Mouse (Mus musculus): ENCODE data around the gene Slit3. TPM values are rescaled to one million over a fixed set of nuclear protein-coding genes. Genes with fewer than 3 reads are reported as not detected.

Gene Slit3
- polyA plus RNA-seq, 1 experiment from 2014 or later, result 9.0 TPM

DNA sequence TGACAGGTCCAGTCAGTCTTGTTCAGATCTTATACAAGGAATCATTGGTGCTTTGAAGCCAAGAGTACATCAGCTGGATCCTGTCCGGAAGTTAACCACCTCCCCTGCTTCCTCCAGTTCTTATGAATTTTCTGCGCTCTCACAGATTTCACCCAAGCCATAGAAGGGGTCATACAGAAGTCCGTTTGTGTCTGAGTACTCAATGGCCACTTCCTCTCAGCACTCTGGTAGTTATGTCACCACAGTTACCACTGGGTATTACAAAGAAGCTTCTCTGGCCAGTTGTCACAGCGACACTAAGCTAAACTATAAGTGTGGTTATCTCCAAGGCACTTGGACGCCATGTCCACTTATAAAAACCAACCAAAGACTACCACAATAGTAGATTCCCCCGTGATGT lies 536.6 kb downstream of the Slit3 start:
- Histone ChIP-seq H3K4me3 (ENCODE audit: low read length) (no peak overlapping the region), H3K9ac (ENCODE audit: low read depth, low read length) (no peak overlapping the region), H3K27me3 (replicated peaks; ENCODE audit: control insufficient read depth, insufficient read depth, low read length) (no peaks in the 10 kb centered on the region; the same call in 1 of the 2 replicates), H3K36me3 (ENCODE audit: control insufficient read depth, insufficient read depth, low read length) (no peaks in the 10 kb centered on the region), H3K4me2 (ENCODE audit: low read length) (no peak overlapping the region), H3K27ac (ENCODE audit: low read depth, low read length) (no peak overlapping the region), H3K9me3 (ENCODE audit: control insufficient read depth, low read length) (no peaks in the 10 kb centered on the region), H3K4me1 (ENCODE audit: control insufficient read depth, insufficient read depth, low read depth, low read length) (no peaks in the 10 kb centered on the region)
- ATAC-seq, result no peak
- WGBS, result 86% methylated on average over 6 of the region's 6 CpGs

DNA sequence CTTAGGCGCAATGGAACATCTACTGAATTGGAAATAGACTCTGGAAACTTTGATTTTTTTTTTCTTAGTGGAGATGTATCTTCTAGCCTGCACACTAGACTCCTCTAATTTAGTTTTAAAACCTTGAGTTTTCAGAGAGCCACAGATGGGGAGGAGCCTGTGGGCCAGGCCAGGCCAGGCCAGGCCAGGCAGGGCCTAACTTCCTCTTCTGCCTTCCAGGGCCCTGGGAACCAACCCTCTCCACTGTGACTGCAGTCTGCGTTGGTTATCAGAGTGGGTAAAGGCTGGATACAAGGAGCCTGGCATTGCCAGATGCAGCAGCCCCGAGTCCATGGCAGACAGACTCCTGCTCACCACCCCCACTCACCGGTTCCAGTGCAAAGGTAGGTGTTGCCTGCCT lies 539.9 kb downstream of the Slit3 start:
- no peak for ATAC-seq
- H3K4me2 ChIP-seq (ENCODE audit: low read length), result no peak overlapping the region
- peaks cover 3% of the 10 kb centered on the region; the same call in 1 of the 2 replicates for H3K27me3 ChIP-seq (replicated peaks; ENCODE audit: control insufficient read depth, insufficient read depth, low read length)
- no peaks in the 10 kb centered on the region for H3K36me3 ChIP-seq (ENCODE audit: control insufficient read depth, insufficient read depth, low read length)
- no peaks in the 10 kb centered on the region for H3K9me3 ChIP-seq (ENCODE audit: control insufficient read depth, low read length)
- no peak overlapping the region for H3K4me3 ChIP-seq (ENCODE audit: low read length)
- no peaks in the 10 kb centered on the region for H3K4me1 ChIP-seq (ENCODE audit: control insufficient read depth, insufficient read depth, low read depth, low read length)
- WGBS, result 93% methylated on average over 4 of the region's 4 CpGs
- H3K27ac ChIP-seq (ENCODE audit: low read depth, low read length), result no peak overlapping the region
- H3K9ac ChIP-seq (ENCODE audit: low read depth, low read length), result no peak overlapping the region

GRCm38 (mm10) chr11:35662945-35663344 lies 541.9 kb downstream of the Slit3 start:
- Histone ChIP-seq H3K36me3 (ENCODE audit: control insufficient read depth, insufficient read depth, low read length) (no peaks in the 10 kb centered on the region), H3K27ac (ENCODE audit: low read depth, low read length) (no peak overlapping the region), H3K27me3 (replicated peaks; ENCODE audit: control insufficient read depth, insufficient read depth, low read length) (peaks cover 3% of the 10 kb centered on the region; the same call in 1 of the 2 replicates), H3K9me3 (ENCODE audit: control insufficient read depth, low read length) (no peaks in the 10 kb centered on the region), H3K4me2 (ENCODE audit: low read length) (no peak overlapping the region), H3K4me1 (ENCODE audit: control insufficient read depth, insufficient read depth, low read depth, low read length) (no peaks in the 10 kb centered on the region), H3K4me3 (ENCODE audit: low read length) (no peak overlapping the region), H3K9ac (ENCODE audit: low read depth, low read length) (no peak overlapping the region)
- WGBS, result 88% methylated on average over 3 of the region's 3 CpGs
- ATAC-seq, result no peak

GRCm38 (mm10) chr11:35663661-35664060 lies 542.6 kb downstream of the Slit3 start:
- Histone ChIP-seq H3K36me3 (ENCODE audit: control insufficient read depth, insufficient read depth, low read length) (no peaks in the 10 kb centered on the region), H3K4me2 (ENCODE audit: low read length) (no peak overlapping the region), H3K27ac (ENCODE audit: low read depth, low read length) (no peak overlapping the region), H3K27me3 (replicated peaks; ENCODE audit: control insufficient read depth, insufficient read depth, low read length) (peaks cover 3% of the 10 kb centered on the region; the same call in 1 of the 2 replicates), H3K4me1 (ENCODE audit: control insufficient read depth, insufficient read depth, low read depth, low read length) (peaks cover 3% of the 10 kb centered on the region; the same call in 1 of the 2 replicates), H3K9ac (ENCODE audit: low read depth, low read length) (no peak overlapping the region), H3K4me3 (ENCODE audit: low read length) (no peak overlapping the region), H3K9me3 (ENCODE audit: control insufficient read depth, low read length) (no peaks in the 10 kb centered on the region)
- no peak for ATAC-seq
- 34% methylated on average over 8 of the region's 8 CpGs for WGBS

- Histone ChIP-seq H3K4me2 (ENCODE audit: low read length) (no peak overlapping the region), H3K4me1 (ENCODE audit: control insufficient read depth, insufficient read depth, low read depth, low read length) (peaks cover 4% of the 10 kb centered on the region; the same call in 1 of the 2 replicates), H3K9ac (ENCODE audit: low read depth, low read length) (no peak overlapping the region), H3K36me3 (ENCODE audit: control insufficient read depth, insufficient read depth, low read length) (no peaks in the 10 kb centered on the region), H3K4me3 (ENCODE audit: low read length) (no peak overlapping the region), H3K27me3 (replicated peaks; ENCODE audit: control insufficient read depth, insufficient read depth, low read length) (peaks cover 5% of the 10 kb centered on the region), H3K9me3 (ENCODE audit: control insufficient read depth, low read length) (no peaks in the 10 kb centered on the region), H3K27ac (ENCODE audit: low read depth, low read length) (no peak overlapping the region)
- WGBS, result 41% methylated on average over 5 of the region's 5 CpGs
- ATAC-seq, result peak; percentile 46
These were observed 544.0 kb downstream of the Slit3 start for GRCm38 (mm10) chr11:35664991-35665390.

DNA sequence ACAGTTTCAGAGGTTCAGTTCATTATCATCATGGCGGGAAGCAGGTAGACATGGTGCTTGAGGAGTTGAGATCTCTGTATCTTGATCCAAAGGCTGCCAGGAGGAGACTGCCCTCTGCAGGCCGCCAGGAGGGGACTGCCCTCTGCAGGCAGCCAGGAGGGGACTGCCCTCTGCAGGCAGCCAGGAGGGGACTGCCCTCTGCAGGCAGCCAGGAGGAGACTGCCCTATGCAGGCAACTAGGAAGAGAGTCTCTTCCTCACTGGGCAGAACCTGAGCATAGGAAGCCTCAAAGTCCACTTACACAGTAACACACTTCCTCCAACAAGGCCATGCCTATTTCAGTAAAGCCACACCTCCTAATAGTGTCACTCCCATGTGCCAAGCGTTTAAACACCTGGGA lies 546.4 kb downstream of the Slit3 start:
- Histone ChIP-seq H3K9me3 (ENCODE audit: control insufficient read depth, low read length) (no peaks in the 10 kb centered on the region), H3K4me1 (ENCODE audit: control insufficient read depth, insufficient read depth, low read depth, low read length) (peaks cover 4% of the 10 kb centered on the region; the same call in 1 of the 2 replicates), H3K36me3 (ENCODE audit: control insufficient read depth, insufficient read depth, low read length) (no peaks in the 10 kb centered on the region), H3K27ac (ENCODE audit: low read depth, low read length) (no peak overlapping the region), H3K9ac (ENCODE audit: low read depth, low read length) (no peak overlapping the region), H3K27me3 (replicated peaks; ENCODE audit: control insufficient read depth, insufficient read depth, low read length) (peaks cover 5% of the 10 kb centered on the region), H3K4me3 (ENCODE audit: low read length) (no peak overlapping the region), H3K4me2 (ENCODE audit: low read length) (no peak overlapping the region)
- ATAC-seq, result no peak
- WGBS, result 53% methylated on average over 3 of the region's 3 CpGs

DNA sequence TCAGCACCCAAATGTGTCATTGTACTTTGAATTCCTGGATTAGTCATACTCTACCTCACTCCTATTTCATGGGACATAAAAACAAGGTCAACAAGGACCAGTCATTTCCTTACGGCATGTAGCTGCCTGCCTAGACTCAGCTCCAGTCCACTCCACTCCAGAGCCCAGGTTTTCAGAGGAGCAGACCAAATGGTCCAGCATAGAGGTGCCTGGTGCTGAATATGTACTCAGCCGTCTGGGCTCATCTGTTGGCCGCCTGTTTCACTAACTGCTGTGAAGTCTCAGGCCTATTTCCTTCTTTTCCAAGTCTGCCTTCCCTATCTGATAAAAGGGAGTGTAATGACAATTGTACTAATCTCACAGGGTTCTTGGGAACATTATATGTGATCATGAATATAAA lies 547.1 kb downstream of the Slit3 start:
- H3K36me3 ChIP-seq (ENCODE audit: control insufficient read depth, insufficient read depth, low read length), result no peaks in the 10 kb centered on the region

DNA sequence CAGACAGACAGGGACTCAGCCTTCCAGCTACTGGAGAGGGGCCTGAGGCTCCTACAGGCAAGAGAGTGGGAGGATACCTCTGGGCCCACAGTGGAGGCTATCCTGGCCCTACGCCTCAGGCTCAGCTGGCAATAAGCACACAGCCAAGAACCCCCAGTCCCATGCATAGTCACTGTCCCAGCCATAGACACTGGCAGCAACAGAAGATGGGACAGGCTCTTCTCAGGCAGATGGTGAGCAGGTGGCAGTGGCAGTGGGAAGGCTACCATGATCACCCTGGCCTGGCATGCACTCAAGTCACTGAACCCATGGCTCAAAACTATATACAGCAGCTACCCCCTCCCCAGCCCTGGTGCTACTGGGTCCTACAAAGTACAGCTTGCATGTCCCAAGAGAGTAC lies 547.7 kb downstream of the Slit3 start:
- H3K4me3 ChIP-seq (ENCODE audit: low read length), result no peak overlapping the region
- H3K9ac ChIP-seq (ENCODE audit: low read depth, low read length), result no peak overlapping the region
- no peaks in the 10 kb centered on the region for H3K36me3 ChIP-seq (ENCODE audit: control insufficient read depth, insufficient read depth, low read length)
- peak overlapping the region; percentile 39 for H3K27ac ChIP-seq (ENCODE audit: low read depth, low read length)
- no peak overlapping the region for H3K4me2 ChIP-seq (ENCODE audit: low read length)
- peaks cover 4% of the 10 kb centered on the region; the same call in 1 of the 2 replicates for H3K4me1 ChIP-seq (ENCODE audit: control insufficient read depth, insufficient read depth, low read depth, low read length)
- 60% methylated on average over 1 of the region's 1 CpGs for WGBS
- H3K9me3 ChIP-seq (ENCODE audit: control insufficient read depth, low read length), result no peaks in the 10 kb centered on the region; the same call in 1 of the 2 replicates
- peak; percentile 78 for ATAC-seq
- H3K27me3 ChIP-seq (replicated peaks; ENCODE audit: control insufficient read depth, insufficient read depth, low read length), result peaks cover 5% of the 10 kb centered on the region

More for the DNA sequence above, 547.1 kb downstream of the Slit3 start:
- 25% methylated on average over 3 of the region's 3 CpGs for WGBS
- Histone ChIP-seq H3K4me1 (ENCODE audit: control insufficient read depth, insufficient read depth, low read depth, low read length) (peaks cover 4% of the 10 kb centered on the region; the same call in 1 of the 2 replicates), H3K4me2 (ENCODE audit: low read length) (no peak overlapping the region), H3K27me3 (replicated peaks; ENCODE audit: control insufficient read depth, insufficient read depth, low read length) (peaks cover 5% of the 10 kb centered on the region), H3K9ac (ENCODE audit: low read depth, low read length) (no peak overlapping the region), H3K9me3 (ENCODE audit: control insufficient read depth, low read length) (no peaks in the 10 kb centered on the region), H3K27ac (ENCODE audit: low read depth, low read length) (no peak overlapping the region; the same call in 1 of the 2 replicates), H3K4me3 (ENCODE audit: low read length) (no peak overlapping the region)
- ATAC-seq, result 0 out of 2 replicates have a peak, but pooled peaks have one; percentile 40

- H3K36me3 ChIP-seq (ENCODE audit: control insufficient read depth, insufficient read depth, low read length), result no peaks in the 10 kb centered on the region
- no peaks in the 10 kb centered on the region; the same call in 1 of the 2 replicates for H3K9me3 ChIP-seq (ENCODE audit: control insufficient read depth, low read length)
- no peak overlapping the region for H3K27ac ChIP-seq (ENCODE audit: low read depth, low read length)
- H3K4me2 ChIP-seq (ENCODE audit: low read length), result no peak overlapping the region
- H3K9ac ChIP-seq (ENCODE audit: low read depth, low read length), result no peak overlapping the region
- ATAC-seq, result no peak
- peaks cover 2% of the 10 kb centered on the region; the same call in 1 of the 2 replicates for H3K27me3 ChIP-seq (replicated peaks; ENCODE audit: control insufficient read depth, insufficient read depth, low read length)
- H3K4me3 ChIP-seq (ENCODE audit: low read length), result no peak overlapping the region
- WGBS, result 80% methylated on average over 5 of the region's 5 CpGs
- peaks cover 4% of the 10 kb centered on the region; the same call in 1 of the 2 replicates for H3K4me1 ChIP-seq (ENCODE audit: control insufficient read depth, insufficient read depth, low read depth, low read length)
These were observed 548.5 kb downstream of the Slit3 start for GRCm38 (mm10) chr11:35669536-35669935.

All from hindbrain, embryonic 16.5 days (tissue).